Mouse (Mus musculus) bone marrow, adult 2 months (tissue): Measurements from ENCODE around the gene Sgpp2. TPM values are rescaled to one million over a fixed set of nuclear protein-coding genes. Genes with fewer than 3 reads are reported as not detected.

Experiments used
- H3K27ac ChIP-seq: fragments of 200-500 bp; 2 replicates; pipeline ENCODE4 v1.5.1; 2012; ENCODE audit warnings: low read depth, mild to moderate bottlenecking, control low read depth, inconsistent platforms, low read length; ENCODE audit not compliant: control insufficient read depth, poor library complexity, insufficient read depth
- H3K4me1 ChIP-seq: fragments of 200-500 bp; 2 replicates; pipeline ENCODE4 v1.6.1; 2011; ENCODE audit warnings: low read length; ENCODE audit not compliant: control insufficient read depth, insufficient read depth
- H3K4me3 ChIP-seq: fragments of 200-500 bp; replicated peaks from 2 replicates; pipeline ENCODE3; 2011; ENCODE audit warnings: mild to moderate bottlenecking, low read depth, low read length, control low read depth; ENCODE audit not compliant: control insufficient read depth
- CTCF ChIP-seq: fragments of 200-500 bp; IDR thresholded peaks from 2 replicates; pipeline ENCODE4 v1.5.1; 2011; ENCODE audit warnings: low read length, control low read depth; ENCODE audit not compliant: control insufficient read depth, insufficient read depth
- POLR2A ChIP-seq: fragments of 200-500 bp; IDR thresholded peaks from 2 replicates; pipeline ENCODE4 v1.6.1; 2011; ENCODE audit warnings: low read depth, mild to moderate bottlenecking, control low read depth, low read length, borderline replicate concordance; ENCODE audit not compliant: control insufficient read depth
- WGBS: fragments of 180-500 bp; shearing (Covaris S2); methylation state at CpG from one replicate; pipeline ENCODE4 v1.1.7; 2018; 5-methylcytosine and 5-hydroxymethylcytosine counted together
- polyA plus RNA-seq: library from polyadenylated mRNA; stranded (reverse); fragments of >200 nt; gene quantifications from 2 replicates; pipeline ENCODE4 v1.2.4, GENCODE M21; 2011; ENCODE audit warnings: low replicate concordance; ENCODE audit not compliant: missing spikeins, insufficient read depth, insufficient read length

Sgpp2 gene
- polyA plus RNA-seq = 0.56 and 0.62 TPM in 2 replicates

GRCm38 (mm10) chr1:78310021-78310752 is at the start of gene Sgpp2:
Gene Sgpp2, plus strand, starts transcription at chr1:78310345.
- Histone ChIP-seq H3K27ac (no peak within 1 kb of the TSS), H3K4me3 (no peak within 1 kb of the TSS), H3K4me1 (no peaks in the 10 kb centered on the region)
- WGBS = 2% methylated on average over 67 of the region's 68 CpGs
- TF ChIP-seq POLR2A (no peak), CTCF (no peak)

GRCm38 (mm10) chr1:78267519-78267918 is 42.6 kb upstream of the Sgpp2 start:
- no peaks in the 10 kb centered on the region for H3K4me1 ChIP-seq
- 58% methylated on average over 5 of the region's 5 CpGs for WGBS
- TF ChIP-seq CTCF = no peak
- no peak for TF ChIP-seq POLR2A
- no peak overlapping the region for H3K27ac ChIP-seq
- no peak overlapping the region for H3K4me3 ChIP-seq

- no peak overlapping the region for H3K27ac ChIP-seq
- H3K4me1 ChIP-seq = no peaks in the 10 kb centered on the region
- H3K4me3 ChIP-seq = no peak overlapping the region
- TF ChIP-seq POLR2A (no peak), CTCF (no peak)
- WGBS = 67% methylated on average over 3 of the region's 3 CpGs
These were observed 37.2 kb upstream of the Sgpp2 start for GRCm38 (mm10) chr1:78272915-78273314.

GRCm38 (mm10) chr1:78279128-78279527 is 31.0 kb upstream of the Sgpp2 start:
- Histone ChIP-seq H3K4me1 (no peaks in the 10 kb centered on the region), H3K4me3 (no peak overlapping the region), H3K27ac (no peak overlapping the region)
- 51% methylated on average over 3 of the region's 3 CpGs for WGBS
- TF ChIP-seq CTCF (no peak), POLR2A (no peak)

GRCm38 (mm10) chr1:78292397-78292796 is 17.7 kb upstream of the Sgpp2 start:
- Histone ChIP-seq H3K4me3 (no peak overlapping the region), H3K27ac (no peak overlapping the region), H3K4me1 (no peaks in the 10 kb centered on the region)
- 82% methylated on average over 3 of the region's 3 CpGs for WGBS
- TF ChIP-seq POLR2A (no peak), CTCF (no peak)

- WGBS = 54% methylated on average over 7 of the region's 7 CpGs
- H3K4me1 ChIP-seq = no peaks in the 10 kb centered on the region
- H3K4me3 ChIP-seq = no peak overlapping the region
- no peak for TF ChIP-seq POLR2A
- TF ChIP-seq CTCF = no peak
- H3K27ac ChIP-seq = no peak overlapping the region
These were observed 10.4 kb upstream of the Sgpp2 start for GRCm38 (mm10) chr1:78299670-78300225.

- WGBS = 59% methylated on average over 1 of the region's 1 CpGs
- no peak for TF ChIP-seq POLR2A
- TF ChIP-seq CTCF = no peak
- H3K4me1 ChIP-seq = no peaks in the 10 kb centered on the region
- no peak overlapping the region for H3K4me3 ChIP-seq
- no peak overlapping the region for H3K27ac ChIP-seq
These were observed 1.5 kb upstream of the Sgpp2 start for GRCm38 (mm10) chr1:78308688-78309087.

DNA sequence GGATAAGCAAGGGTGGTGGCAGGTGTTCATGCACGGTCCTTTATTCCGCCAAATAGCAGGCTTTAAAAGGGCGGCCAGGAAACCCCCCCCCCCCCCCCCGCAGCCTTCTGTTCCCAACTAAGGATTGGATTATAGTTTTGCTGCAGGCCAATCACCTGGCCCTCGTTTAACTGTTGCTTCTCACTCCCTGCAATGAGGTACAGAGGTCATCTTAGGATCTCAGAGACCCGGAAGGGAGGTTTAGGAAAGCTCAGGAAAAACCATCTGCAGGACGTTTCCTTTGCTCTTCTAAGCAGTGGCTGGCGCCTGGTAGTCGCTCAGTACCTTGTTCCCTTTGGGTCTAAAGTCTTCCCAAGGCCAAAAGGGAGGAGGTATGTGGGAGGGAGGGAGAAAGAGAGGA is 865 bp upstream of the Sgpp2 start:
- Histone ChIP-seq H3K4me1 (no peaks in the 10 kb centered on the region), H3K4me3 (no peak overlapping the region), H3K27ac (no peak overlapping the region)
- 7% methylated on average over 9 of the region's 9 CpGs for WGBS
- no peak for TF ChIP-seq POLR2A
- no peak for TF ChIP-seq CTCF
